Mouse (Mus musculus) cerebellum, postnatal 25 days (tissue): ENCODE results near the gene Pik3cg.
A peak's percentile ranks its signal among the peaks of the same experiment; 100 is the strongest.

ENCODE experiments used
- DNase-seq, 2 experiments: peaks; one replicate each; pipeline ENCODE4 v3.0.0; 2021; ENCODE audit warnings: mixed read lengths in 2 of 2

The Pik3cg gene

GRCm38 (mm10) chr12:32141766-32142165 lies 66.7 kb downstream of the Pik3cg start:
- DNase-seq: no peak

GRCm38 (mm10) chr12:32138831-32139230 lies 69.6 kb downstream of the Pik3cg start:
- DNase-seq: no peak

GRCm38 (mm10) chr12:32138362-32138761 lies 70.1 kb downstream of the Pik3cg start:
- peak in 1 of 2 experiments; percentile 8 for DNase-seq

GRCm38 (mm10) chr12:32137542-32137941 lies 70.9 kb downstream of the Pik3cg start:
- DNase-seq: no peak

- no peak for DNase-seq
Measured at GRCm38 (mm10) chr12:32127599-32128507, 80.6 kb downstream of the Pik3cg start.

GRCm38 (mm10) chr12:32127158-32127557 lies 81.3 kb downstream of the Pik3cg start:
- DNase-seq: no peak

GRCm38 (mm10) chr12:32124456-32124855 lies 84.0 kb downstream of the Pik3cg start:
- DNase-seq: no peak

GRCm38 (mm10) chr12:32124030-32124429 lies 84.4 kb downstream of the Pik3cg start:
- DNase-seq: no peak

GRCm38 (mm10) chr12:32123559-32123958 lies 84.9 kb downstream of the Pik3cg start:
- no peak for DNase-seq
